Mouse (Mus musculus) kidney, postnatal 25 days (tissue): ENCODE results near the gene Htr5a.
A peak's percentile ranks its signal among the peaks of the same experiment; 100 is the strongest.

ENCODE experiments used
- DNase-seq, 2 experiments: peaks; one replicate each; pipeline ENCODE4 v3.0.0; 2021; ENCODE audit warnings: mixed read lengths in 2 of 2

The Htr5a gene

GRCm38 (mm10) chr5:27841701-27842295 lies at the start of gene Htr5a:
Gene Htr5a (plus strand): TSS chr5:27842149.
- DNase-seq = peak; percentile 25 to 51

GRCm38 (mm10) chr5:27792173-27792470 lies 49.8 kb upstream of the Htr5a start:
- DNase-seq = no peak

- no peak for DNase-seq
These were observed 49.3 kb upstream of the Htr5a start for GRCm38 (mm10) chr5:27792531-27793205.

- peak; percentile 70 to 82 for DNase-seq
These were observed 48.0 kb upstream of the Htr5a start for GRCm38 (mm10) chr5:27793923-27794322.

DNA sequence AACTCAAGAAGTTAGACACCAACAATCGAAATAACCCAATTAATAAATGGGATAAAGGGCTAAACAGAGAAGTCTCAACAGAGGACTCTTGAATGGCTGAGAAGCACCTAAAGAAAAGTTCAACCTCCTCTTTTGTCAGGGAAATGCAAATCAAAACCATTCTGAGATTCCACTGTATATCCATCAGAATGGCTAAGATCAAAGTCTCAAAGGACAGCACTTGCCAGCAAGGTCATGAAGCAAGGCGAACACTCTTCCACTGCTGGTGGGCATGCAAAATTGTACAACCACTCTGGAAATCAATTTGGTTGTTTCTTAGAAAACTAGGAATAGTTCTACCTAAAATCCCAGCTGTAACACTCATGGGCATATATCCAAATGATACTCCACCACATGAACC lies 27.7 kb upstream of the Htr5a start:
- DNase-seq = no peak

- no peak for DNase-seq
These were observed 22.9 kb upstream of the Htr5a start for GRCm38 (mm10) chr5:27818840-27819672.

GRCm38 (mm10) chr5:27821161-27821560 lies 20.8 kb upstream of the Htr5a start:
- DNase-seq = no peak

DNA sequence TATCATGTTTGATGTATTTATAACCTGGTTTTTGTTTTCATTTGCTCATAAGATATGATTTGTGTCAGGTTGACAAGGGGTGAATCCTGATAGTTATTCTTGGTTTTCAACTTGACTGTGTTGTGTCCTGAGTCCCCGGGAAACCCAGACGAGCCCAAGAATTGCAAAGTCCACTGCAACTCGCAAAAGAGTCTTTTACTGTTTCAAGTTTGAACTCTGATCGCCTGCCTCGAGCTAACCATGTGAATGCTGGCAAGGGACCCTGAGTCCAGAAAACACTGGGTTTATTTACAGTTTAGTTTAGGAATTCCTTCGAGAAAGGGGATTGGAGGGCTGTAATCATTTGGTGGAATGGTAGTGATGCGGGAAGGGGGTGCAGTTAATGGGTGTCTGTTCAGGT lies 14.0 kb upstream of the Htr5a start:
- DNase-seq = peak; percentile 48 to 59

DNA sequence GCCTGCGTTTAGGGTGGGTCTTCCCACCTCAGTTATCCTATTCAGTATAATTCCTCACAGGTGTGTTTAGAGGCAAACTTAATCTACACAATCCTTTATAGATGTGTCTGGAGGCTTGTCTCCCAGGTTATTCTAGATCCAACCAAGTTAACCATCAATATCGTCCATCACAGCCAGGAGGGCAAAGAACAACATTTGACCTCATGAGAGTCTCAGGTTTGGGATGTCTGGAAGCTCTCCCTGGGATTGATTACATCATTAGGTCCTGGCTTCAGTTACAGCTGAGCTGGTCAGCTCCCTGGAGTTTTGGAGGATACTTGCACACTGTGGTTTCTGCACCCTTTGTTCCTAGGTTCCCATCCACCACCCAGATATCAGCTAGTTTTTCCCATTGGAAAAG lies 6.9 kb upstream of the Htr5a start:
- DNase-seq = no peak

DNA sequence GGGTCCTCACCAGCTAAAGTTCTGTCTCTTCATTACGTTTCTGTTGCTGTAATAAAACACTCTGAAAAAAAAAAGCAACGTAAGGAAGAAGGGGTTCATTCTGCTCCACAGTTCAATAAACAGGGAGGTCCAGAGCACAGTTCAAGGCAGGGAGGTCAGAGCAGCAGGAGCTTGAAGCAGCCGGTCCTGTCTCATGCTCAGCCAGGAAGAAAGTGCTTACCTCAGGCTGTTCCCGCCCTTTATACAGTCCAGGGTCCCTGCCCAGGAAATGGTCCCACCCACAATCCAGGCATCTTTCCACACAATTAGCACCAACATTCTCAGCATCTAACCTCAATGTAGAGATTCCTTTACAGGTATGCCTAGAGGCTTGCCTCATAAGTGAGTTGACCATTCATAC lies 3.9 kb upstream of the Htr5a start:
- peak; percentile 41 to 81 for DNase-seq

DNA sequence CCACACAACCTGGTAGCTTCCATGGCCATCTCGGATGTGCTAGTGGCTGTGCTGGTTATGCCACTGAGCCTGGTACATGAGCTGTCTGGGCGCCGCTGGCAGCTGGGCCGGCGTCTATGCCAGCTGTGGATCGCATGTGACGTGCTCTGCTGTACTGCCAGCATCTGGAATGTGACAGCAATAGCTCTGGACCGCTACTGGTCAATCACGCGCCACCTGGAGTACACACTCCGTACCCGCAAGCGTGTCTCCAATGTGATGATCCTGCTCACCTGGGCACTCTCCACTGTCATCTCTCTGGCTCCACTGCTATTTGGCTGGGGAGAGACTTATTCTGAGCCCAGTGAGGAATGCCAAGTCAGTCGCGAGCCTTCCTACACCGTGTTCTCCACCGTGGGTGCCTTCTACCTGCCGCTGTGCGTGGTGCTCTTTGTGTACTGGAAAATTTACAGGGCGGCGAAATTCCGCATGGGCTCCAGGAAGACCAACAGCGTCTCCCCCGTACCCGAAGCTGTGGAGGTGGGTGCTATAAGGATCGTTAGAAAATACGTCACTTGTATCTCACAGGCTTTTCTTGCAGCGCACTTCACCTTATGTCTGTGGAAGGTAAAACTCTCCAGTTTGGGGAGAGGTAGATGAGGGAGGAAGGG lies 847 bp downstream of the Htr5a start:
- no peak for DNase-seq

GRCm38 (mm10) chr5:27846979-27847378 lies 5.0 kb downstream of the Htr5a start:
- no peak for DNase-seq

GRCm38 (mm10) chr5:27854290-27854689 lies 12.3 kb downstream of the Htr5a start:
- DNase-seq = peak in 1 of 2 experiments; percentile 29

DNA sequence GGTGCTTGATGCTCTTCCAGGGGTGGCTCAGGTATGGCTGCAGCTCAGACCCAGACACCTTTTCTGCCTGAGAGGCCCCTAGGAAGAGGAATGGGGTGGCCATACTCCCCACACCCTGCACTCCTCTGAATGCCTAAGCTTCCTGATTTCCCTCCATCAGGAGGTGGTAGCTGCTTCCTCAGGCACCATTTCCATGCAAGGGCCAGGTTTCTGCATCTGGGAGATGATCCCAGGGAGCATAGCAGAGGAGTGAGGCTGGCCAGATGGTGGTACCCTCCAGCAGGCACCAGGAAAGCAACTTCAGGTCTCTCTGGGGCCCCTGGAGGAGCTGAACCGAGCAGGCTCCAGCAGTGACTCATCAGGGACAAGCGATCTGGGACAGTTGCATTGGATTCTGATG lies 13.8 kb downstream of the Htr5a start:
- no peak for DNase-seq

GRCm38 (mm10) chr5:27873240-27874082 lies 31.5 kb downstream of the Htr5a start:
- no peak for DNase-seq

DNA sequence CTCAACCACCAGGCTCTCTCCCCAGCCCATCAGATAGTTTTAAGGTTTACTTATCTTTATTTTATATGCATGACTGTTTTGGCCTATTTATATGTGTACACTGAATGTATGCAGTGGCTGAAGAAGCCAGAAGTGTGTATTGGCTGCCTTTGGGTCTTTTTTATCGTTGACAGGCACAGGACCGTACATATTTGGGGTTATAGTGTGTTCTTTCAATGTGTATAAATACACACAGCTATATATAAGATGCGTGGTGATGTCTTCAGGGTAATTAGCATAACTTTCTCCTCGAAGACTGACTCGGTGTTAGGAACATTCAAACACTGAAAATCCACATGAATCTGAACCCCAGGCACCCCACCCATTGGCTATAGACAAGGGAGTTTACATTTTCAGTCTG lies 32.3 kb downstream of the Htr5a start:
- no peak for DNase-seq

DNA sequence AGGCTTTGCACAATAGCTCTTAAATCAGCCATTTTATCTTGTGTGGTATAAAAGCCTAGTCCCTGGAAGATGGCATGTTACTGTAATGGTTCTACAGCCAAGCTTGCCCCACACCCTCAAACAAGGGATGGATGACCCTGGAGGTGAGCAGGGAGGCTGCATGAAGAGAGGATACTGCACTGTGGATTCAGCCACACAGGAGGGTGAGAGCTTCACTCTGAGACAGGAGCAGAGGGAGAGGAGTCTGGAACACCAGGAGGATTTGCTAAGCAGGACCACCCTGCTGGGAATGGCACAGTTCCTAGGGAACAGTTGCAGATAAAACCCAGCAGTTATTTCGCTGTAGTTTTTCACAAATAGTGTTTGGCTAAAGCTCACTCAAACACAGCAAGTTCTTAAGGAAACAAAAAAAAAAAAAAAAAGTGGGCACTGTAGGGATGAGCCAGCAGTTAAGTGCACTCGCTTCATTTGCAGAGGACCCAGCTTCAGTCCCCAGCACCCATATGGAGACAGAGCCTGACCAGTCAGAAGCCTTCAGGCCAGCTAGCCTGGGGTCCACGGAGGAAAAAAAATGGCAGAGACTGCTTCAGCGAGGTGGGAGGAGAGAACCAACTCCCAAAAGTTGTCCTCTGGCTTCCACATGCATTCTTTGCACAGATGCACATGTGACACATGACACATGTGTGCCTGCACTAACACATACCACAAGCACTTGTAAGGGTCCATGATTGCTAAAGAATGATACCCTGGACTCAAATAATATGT lies 33.6 kb downstream of the Htr5a start:
- DNase-seq = no peak

GRCm38 (mm10) chr5:27878356-27878755 lies 36.4 kb downstream of the Htr5a start:
- no peak for DNase-seq

- no peak for DNase-seq
These were observed 37.8 kb downstream of the Htr5a start for GRCm38 (mm10) chr5:27879726-27880125.

DNA sequence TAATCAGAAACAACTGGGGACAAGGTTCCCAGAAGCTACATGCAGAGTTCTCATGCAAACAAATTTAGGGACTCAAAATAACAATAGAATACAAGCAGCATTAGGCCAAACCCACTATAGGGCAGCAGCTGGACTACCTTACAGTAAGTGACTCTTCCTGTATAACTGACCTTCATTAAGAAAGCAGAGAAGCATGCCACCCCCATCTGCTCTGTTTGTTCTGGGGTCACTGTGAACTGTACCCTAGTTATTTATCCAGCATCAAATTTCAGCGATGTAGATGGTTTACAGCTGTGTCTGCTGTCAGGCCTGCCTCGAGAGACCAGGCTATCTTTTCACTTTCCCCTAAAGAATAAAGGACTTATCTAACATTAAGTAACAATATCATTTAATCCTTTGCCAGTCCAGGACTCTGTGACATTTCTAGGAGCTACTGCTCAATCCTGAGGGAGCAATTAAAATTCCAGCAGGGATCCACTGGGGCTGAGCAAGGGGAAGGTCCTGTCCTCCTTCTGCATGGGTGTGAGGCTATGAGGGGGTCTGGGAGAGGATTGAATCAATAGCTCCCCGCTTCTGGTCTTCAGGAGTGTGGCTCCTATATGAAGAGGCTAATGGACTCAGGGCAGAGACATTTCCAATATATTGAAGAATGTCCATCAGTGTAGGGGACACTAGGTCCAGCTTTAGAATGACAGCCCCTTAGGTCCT lies 38.5 kb downstream of the Htr5a start:
- DNase-seq = no peak

- no peak for DNase-seq
These were observed 39.3 kb downstream of the Htr5a start for GRCm38 (mm10) chr5:27881261-27881660.
